In genomic region chr3:123284284-123284683, GRCm38 (mm10) we compare ENCODE assay signal across 26 mouse cellular contexts.
"Had no signal": no experiment of that assay in that cellular context is flagged by ENCODE, and none has a peak within 500 bp of the region (broad histone marks: within the 10 kb centered on the region; RNA-seq: fewer than 3 reads in every experiment).

No protein-coding gene starts in this region.

- DNase-seq: forebrain, postnatal 0 days; gastrocnemius, postnatal 14 days; gastrocnemius, postnatal 36 days; heart, adult 18-20 months; heart, postnatal 14 days; heart, postnatal 36 days; kidney, adult 11 months; kidney, adult 2 months; kidney, adult 9 months; kidney, postnatal 14 days; kidney, postnatal 36 days; layer of hippocampus, adult 9-11 months; layer of hippocampus, postnatal 36 days; left cerebral cortex, postnatal 4 days had no signal

- H3K4me1 ChIP-seq: hindbrain, embryonic 12.5 days; kidney, embryonic 15.5 days; limb, embryonic 15.5 days; liver, embryonic 12.5 days had no signal

- H3K9me3 ChIP-seq: heart, embryonic 13.5 days; heart, embryonic 15.5 days; hindbrain, embryonic 12.5 days; kidney, embryonic 15.5 days; limb, embryonic 13.5 days; limb, embryonic 15.5 days; liver, embryonic 12.5 days had no signal

- H3K27ac ChIP-seq: heart, embryonic 13.5 days; heart, embryonic 15.5 days; hindbrain, embryonic 12.5 days; hindbrain, embryonic 14.5 days; kidney, embryonic 15.5 days; kidney, postnatal 0 days; limb, embryonic 13.5 days; limb, embryonic 15.5 days; liver, embryonic 12.5 days; liver, embryonic 14.5 days had no signal

- H3K4me2 ChIP-seq: heart, embryonic 11.5 days; heart, embryonic 13.5 days; heart, embryonic 15.5 days; hindbrain, embryonic 12.5 days; hindbrain, embryonic 14.5 days; kidney, embryonic 15.5 days; limb, embryonic 13.5 days; limb, embryonic 15.5 days; liver, embryonic 12.5 days had no signal

- ATAC-seq: forebrain, postnatal 0 days; hindbrain, embryonic 16.5 days; liver, embryonic 12.5 days had no signal

- H3K9ac ChIP-seq: forebrain, postnatal 0 days; heart, embryonic 13.5 days; heart, embryonic 15.5 days; hindbrain, embryonic 12.5 days; hindbrain, embryonic 14.5 days; kidney, embryonic 15.5 days; limb, embryonic 13.5 days; limb, embryonic 15.5 days; liver, embryonic 12.5 days; liver, embryonic 14.5 days had no signal

- H3K27me3 ChIP-seq: heart, embryonic 13.5 days; heart, embryonic 15.5 days; hindbrain, embryonic 12.5 days; kidney, embryonic 15.5 days; limb, embryonic 13.5 days; limb, embryonic 15.5 days; liver, embryonic 12.5 days had no signal

- H3K4me3 ChIP-seq: heart, embryonic 13.5 days; heart, embryonic 15.5 days; hindbrain, embryonic 12.5 days; kidney, embryonic 15.5 days; limb, embryonic 13.5 days; limb, embryonic 15.5 days; liver, embryonic 12.5 days had no signal

- H3K36me3 ChIP-seq: hindbrain, embryonic 12.5 days had no signal
